Mouse (Mus musculus) kidney, adult 2 months (tissue): Measurements from ENCODE around the gene Ninl. TPM values are rescaled to one million over a fixed set of nuclear protein-coding genes. Genes with fewer than 3 reads are reported as not detected.

Experiments
- DNase-seq: peaks from one replicate; pipeline ENCODE4 v3.0.0; 2021
- H3K27ac ChIP-seq: fragments of 200-500 bp; 2 replicates; pipeline ENCODE4 v1.5.1; 2012; ENCODE audit warnings: low read depth, low read length, control low read depth, inconsistent platforms; ENCODE audit not compliant: insufficient read depth
- H3K27me3 ChIP-seq: fragments of 200-500 bp; replicated peaks from 2 replicates; pipeline ENCODE4 v1.6.1; 2012; ENCODE audit warnings: mild to moderate bottlenecking, moderate library complexity, low read length, inconsistent platforms; ENCODE audit not compliant: control insufficient read depth, insufficient read depth
- H3K36me3 ChIP-seq: fragments of 200-500 bp; 2 replicates; pipeline ENCODE4 v1.6.1; 2012; ENCODE audit warnings: mild to moderate bottlenecking, moderate library complexity, low read length, inconsistent platforms; ENCODE audit not compliant: control insufficient read depth, insufficient read depth
- H3K4me1 ChIP-seq: fragments of 200-500 bp; 2 replicates; pipeline ENCODE4 v1.6.1; 2011; ENCODE audit warnings: low read length; ENCODE audit not compliant: control insufficient read depth, insufficient read depth
- H3K4me3 ChIP-seq: fragments of 200-500 bp; 2 replicates; pipeline ENCODE4 v1.5.1; 2011; ENCODE audit warnings: mild to moderate bottlenecking, low read depth, low read length, control low read depth; ENCODE audit not compliant: insufficient read depth
- CTCF ChIP-seq: fragments of 200-500 bp; conservative IDR thresholded peaks from 2 replicates; pipeline ENCODE4 v1.5.1; 2011; ENCODE audit warnings: low read depth, mild to moderate bottlenecking, control low read depth, low read length, moderate library complexity, mixed read lengths; ENCODE audit not compliant: insufficient read depth, insufficient read length
- POLR2A ChIP-seq: fragments of 200-500 bp; IDR thresholded peaks from one replicate; pipeline ENCODE4 v1.6.1; 2011; ENCODE audit warnings: low read depth, low read length, control low read depth
- WGBS: fragments of 180-500 bp; shearing (Covaris S2); methylation state at CpG from one replicate; pipeline ENCODE4 v1.1.7; 2018; 5-methylcytosine and 5-hydroxymethylcytosine counted together
- polyA plus RNA-seq: library from polyadenylated mRNA; depleted of rRNA; stranded (reverse); fragments of >200 nt; gene quantifications from 2 replicates; pipeline ENCODE4 v1.2.3, GENCODE M21; 2012

Gene Ninl
- polyA plus RNA-seq, 1 experiment = 11.5 TPM

DNA sequence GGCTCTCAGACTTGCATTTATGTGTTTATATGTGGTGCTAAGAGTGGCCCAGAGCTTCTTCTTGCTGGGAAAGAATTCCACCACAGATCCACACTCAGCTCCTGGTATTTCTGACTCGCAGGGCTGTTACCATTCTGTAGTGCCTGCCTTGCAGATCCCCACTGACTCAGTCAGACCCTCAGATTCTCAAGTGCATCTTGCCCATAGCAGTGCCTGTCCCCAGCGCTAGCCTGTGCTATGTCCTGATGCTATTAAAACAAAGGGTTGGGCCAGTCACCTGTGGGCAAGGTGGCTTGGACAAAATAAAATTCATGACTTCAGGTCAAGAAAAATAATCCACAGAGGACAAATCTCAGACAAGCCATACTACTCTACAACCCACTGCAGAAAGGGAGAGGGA is 70.0 kb downstream of the Ninl start:
- H3K27me3 ChIP-seq = no peaks in the 10 kb centered on the region
- TF ChIP-seq CTCF = no peak
- TF ChIP-seq POLR2A = no peak
- no peaks in the 10 kb centered on the region for H3K4me1 ChIP-seq
- H3K4me3 ChIP-seq = no peak overlapping the region
- no peak for DNase-seq
- 94% methylated on average over 2 of the region's 2 CpGs for WGBS
- no peak overlapping the region for H3K27ac ChIP-seq
- no peaks in the 10 kb centered on the region for H3K36me3 ChIP-seq

DNA sequence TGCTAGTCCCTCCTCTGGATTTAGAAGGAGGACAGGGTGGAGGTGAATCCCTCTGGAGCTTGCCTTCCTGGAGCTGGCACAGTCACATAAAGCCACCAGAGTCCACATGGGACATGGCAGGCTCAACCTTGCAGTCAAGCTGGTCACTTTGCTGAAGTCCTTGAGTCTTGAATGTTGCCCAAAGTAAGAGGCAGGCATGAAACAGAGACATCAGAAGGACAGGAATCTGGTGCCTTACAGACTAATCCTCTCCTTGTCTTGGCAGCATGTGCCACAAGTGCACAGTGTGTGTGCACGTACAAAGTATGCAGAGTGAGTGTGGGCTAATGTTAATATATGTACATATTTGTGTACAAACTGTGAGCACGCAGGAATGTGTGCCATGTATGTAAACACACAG is 71.7 kb downstream of the Ninl start:
- no peak for DNase-seq
- no peaks in the 10 kb centered on the region for H3K27me3 ChIP-seq
- 92% methylated on average over 2 of the region's 2 CpGs for WGBS
- H3K27ac ChIP-seq = no peak overlapping the region
- no peaks in the 10 kb centered on the region for H3K36me3 ChIP-seq
- TF ChIP-seq POLR2A (no peak), CTCF (no peak)
- H3K4me3 ChIP-seq = no peak overlapping the region
- H3K4me1 ChIP-seq = no peaks in the 10 kb centered on the region

DNA sequence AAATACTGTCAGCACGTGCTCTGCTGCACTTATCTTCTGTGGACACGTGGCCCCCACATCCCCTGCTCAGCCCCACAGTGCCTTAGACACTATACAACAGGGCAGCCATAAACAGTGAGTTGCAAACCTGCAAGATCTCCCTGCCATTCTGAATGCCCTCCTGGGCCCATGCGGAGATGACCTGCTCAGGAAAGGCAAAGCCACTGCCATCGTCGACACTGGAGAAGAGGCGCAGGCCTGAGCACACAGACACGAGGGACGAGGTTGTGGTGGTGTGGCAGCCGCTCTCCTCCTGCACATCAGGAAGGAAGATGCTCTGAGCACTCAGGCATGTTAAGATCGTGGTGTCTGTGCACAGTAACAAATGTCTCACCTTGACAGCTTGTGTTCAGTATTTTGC is 73.2 kb downstream of the Ninl start:
- no peaks in the 10 kb centered on the region for H3K36me3 ChIP-seq
- no peak for DNase-seq
- no peak overlapping the region for H3K4me3 ChIP-seq
- no peak for TF ChIP-seq POLR2A
- no peak for TF ChIP-seq CTCF
- 83% methylated on average over 10 of the region's 10 CpGs for whole genome bisulfite sequencing
- H3K4me1 ChIP-seq = no peaks in the 10 kb centered on the region
- no peak overlapping the region for H3K27ac ChIP-seq
- H3K27me3 ChIP-seq = no peaks in the 10 kb centered on the region

DNA sequence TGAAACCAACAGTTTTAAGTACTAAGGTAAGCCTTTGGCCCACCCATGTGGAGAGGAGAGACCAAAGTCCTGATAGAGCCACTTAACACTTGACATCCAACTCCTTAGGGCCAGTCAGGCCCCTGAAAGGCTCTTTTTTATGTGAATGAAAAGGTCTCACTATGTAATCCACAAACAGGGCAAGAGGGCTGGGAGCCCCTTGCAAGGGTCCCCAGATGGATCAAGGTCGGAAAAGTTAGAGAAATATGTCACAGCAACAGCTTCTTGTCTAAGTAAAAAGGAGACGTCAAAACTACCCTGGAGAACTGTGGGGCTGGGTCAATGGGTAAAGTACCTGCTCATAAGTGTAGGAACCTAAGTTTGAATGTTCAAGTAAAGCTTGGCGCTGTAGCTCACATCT is 74.5 kb downstream of the Ninl start:
- WGBS = 89% methylated on average over 3 of the region's 3 CpGs
- TF ChIP-seq POLR2A (no peak), CTCF (no peak)
- H3K36me3 ChIP-seq = no peaks in the 10 kb centered on the region

DNA sequence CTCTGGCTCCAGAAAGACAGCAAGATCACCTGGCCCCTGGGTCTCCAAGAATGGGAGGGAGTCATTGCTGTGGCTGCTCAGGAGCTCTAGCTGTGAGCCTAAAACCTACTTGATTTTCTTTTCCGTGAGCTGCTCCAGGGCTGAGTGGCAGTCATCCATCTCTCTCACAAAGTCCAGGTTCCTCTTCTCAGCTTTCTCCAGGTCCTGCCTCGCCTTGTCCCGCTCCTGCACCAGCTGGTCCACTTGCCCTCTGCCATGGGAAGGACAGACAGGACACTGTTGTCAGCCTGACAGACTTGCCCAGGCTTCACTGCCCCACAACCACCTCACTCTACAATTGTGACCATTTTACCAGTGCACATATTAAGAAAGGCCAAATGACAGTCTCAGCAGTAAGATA is 75.9 kb downstream of the Ninl start:
- no peaks in the 10 kb centered on the region for H3K4me1 ChIP-seq
- DNase-seq = no peak
- TF ChIP-seq CTCF = no peak
- TF ChIP-seq POLR2A = no peak
- H3K36me3 ChIP-seq = no peaks in the 10 kb centered on the region
- H3K4me3 ChIP-seq = no peak overlapping the region
- H3K27ac ChIP-seq = no peak overlapping the region
- 93% methylated on average over 3 of the region's 3 CpGs for WGBS
- H3K27me3 ChIP-seq = no peaks in the 10 kb centered on the region

More for the DNA sequence above, 74.5 kb downstream of the Ninl start:
- H3K27ac ChIP-seq = no peak overlapping the region
- H3K4me3 ChIP-seq = no peak overlapping the region
- H3K4me1 ChIP-seq = no peaks in the 10 kb centered on the region
- no peaks in the 10 kb centered on the region for H3K27me3 ChIP-seq
- no peak for DNase-seq

DNA sequence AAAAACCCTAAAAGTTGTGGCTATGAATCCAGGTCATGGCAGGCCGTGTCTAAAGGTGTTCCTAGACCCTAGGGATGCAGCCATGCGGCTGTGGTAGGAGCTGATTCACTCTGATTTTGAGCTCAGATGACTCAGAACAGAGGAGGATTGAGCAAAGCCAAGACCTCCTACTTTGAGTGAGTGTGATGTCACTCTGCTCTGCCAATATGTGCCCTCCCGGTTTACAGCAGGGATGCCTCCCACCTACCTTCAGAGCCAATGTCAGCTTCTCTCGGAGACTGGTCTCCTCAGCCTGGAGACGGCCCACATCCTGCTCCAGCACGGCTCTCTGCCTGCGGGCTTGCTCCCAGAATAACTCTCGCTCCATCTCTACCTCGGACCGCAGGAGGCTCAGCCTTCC is 79.7 kb downstream of the Ninl start:
- no peak for DNase-seq
- H3K4me1 ChIP-seq = no peaks in the 10 kb centered on the region
- no peak overlapping the region for H3K27ac ChIP-seq
- TF ChIP-seq CTCF (no peak), POLR2A (no peak)
- H3K27me3 ChIP-seq = no peaks in the 10 kb centered on the region
- no peaks in the 10 kb centered on the region for H3K36me3 ChIP-seq
- H3K4me3 ChIP-seq = no peak overlapping the region
- 87% methylated on average over 10 of the region's 10 CpGs for WGBS

DNA sequence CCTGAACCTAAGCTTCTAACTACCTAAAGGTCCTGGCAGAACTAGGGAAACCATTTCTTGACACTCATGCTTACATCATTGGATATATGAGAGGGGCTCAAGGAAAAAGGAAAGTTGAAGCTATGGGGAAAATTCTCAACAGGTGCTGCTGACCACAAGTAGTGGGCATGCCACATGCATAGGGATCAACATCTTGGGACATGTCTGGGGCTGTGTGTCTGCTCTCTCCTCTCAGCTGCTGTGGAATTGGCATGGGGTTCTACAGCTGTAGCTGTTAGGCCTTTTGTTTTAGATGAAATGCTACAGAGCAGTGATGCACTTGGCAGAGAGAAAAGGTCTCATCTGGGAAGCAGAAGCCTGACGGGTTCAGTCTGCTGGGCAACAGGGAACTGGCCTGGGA is 83.3 kb downstream of the Ninl start:
- H3K27me3 ChIP-seq = no peaks in the 10 kb centered on the region
- 68% methylated on average over 1 of the region's 1 CpGs for WGBS
- no peaks in the 10 kb centered on the region for H3K4me1 ChIP-seq
- no peak for TF ChIP-seq POLR2A
- no peak for TF ChIP-seq CTCF
- no peak overlapping the region for H3K27ac ChIP-seq
- no peak for DNase-seq
- no peaks in the 10 kb centered on the region for H3K36me3 ChIP-seq
- no peak overlapping the region for H3K4me3 ChIP-seq

DNA sequence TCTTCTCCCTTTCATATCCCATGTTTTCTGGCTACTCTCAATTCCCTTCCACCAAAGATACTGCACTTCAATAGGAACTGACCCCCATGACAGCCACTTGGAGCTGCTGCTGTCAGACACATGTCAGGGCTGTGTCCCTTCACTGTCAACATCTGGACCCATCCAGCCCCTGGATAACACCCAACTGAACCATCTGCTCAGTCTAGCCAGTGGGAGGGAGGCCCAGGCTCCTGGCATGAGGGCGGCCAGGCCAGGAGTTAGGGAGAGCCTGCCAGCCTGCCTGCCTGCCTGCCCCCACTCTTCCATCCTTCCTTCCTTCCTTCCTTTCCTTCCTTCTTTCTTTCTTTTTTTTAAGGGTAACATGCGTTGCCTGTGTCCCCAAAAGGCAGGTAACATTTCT is 88.0 kb downstream of the Ninl start:
- Histone ChIP-seq H3K27me3 (no peaks in the 10 kb centered on the region), H3K4me1 (no peaks in the 10 kb centered on the region), H3K4me3 (no peak overlapping the region), H3K36me3 (no peaks in the 10 kb centered on the region), H3K27ac (no peak overlapping the region)
- 89% methylated on average over 2 of the region's 2 CpGs for WGBS
- TF ChIP-seq CTCF = no peak
- TF ChIP-seq POLR2A = no peak
- DNase-seq = no peak
